Mouse (Mus musculus): ENCODE results near the gene Wdr81.
A peak's percentile ranks its signal among the peaks of the same experiment; 100 is the strongest.

The Wdr81 gene

GRCm38 (mm10) chr11:75453991-75454930, at the start of gene Wdr81:
TSS of gene Wdr81 (minus strand) at chr11:75454717.
- peak; percentile 93 for DNase-seq (ENCODE audit: low read depth, low spot score)

GRCm38 (mm10) chr11:75498126-75498525, 43.6 kb upstream of the Wdr81 start:
- DNase-seq (ENCODE audit: low read depth, low spot score): no peak

- DNase-seq (ENCODE audit: low read depth, low spot score): no peak
These were observed 40.0 kb upstream of the Wdr81 start for GRCm38 (mm10) chr11:75494296-75495049.

GRCm38 (mm10) chr11:75487496-75487895, 33.0 kb upstream of the Wdr81 start:
- no peak for DNase-seq (ENCODE audit: low read depth, low spot score)

- DNase-seq (ENCODE audit: low read depth, low spot score): peak; percentile 97
These were observed 32.2 kb upstream of the Wdr81 start, which contains the start of gene Prpf8 for GRCm38 (mm10) chr11:75486601-75487285. TSS of gene Prpf8 (plus strand) at chr11:75486816.

GRCm38 (mm10) chr11:75486192-75486591, 31.7 kb upstream of the Wdr81 start:
- DNase-seq (ENCODE audit: low read depth, low spot score): no peak

GRCm38 (mm10) chr11:75473376-75473775, 18.9 kb upstream of the Wdr81 start:
- no peak for DNase-seq (ENCODE audit: low read depth, low spot score)

GRCm38 (mm10) chr11:75472469-75473081, 18.1 kb upstream of the Wdr81 start:
- no peak for DNase-seq (ENCODE audit: low read depth, low spot score)

GRCm38 (mm10) chr11:75470675-75471074, 16.2 kb upstream of the Wdr81 start:
- no peak for DNase-seq (ENCODE audit: low read depth, low spot score)

- no peak for DNase-seq (ENCODE audit: low read depth, low spot score)
These were observed 14.7 kb upstream of the Wdr81 start for GRCm38 (mm10) chr11:75469261-75469660.

GRCm38 (mm10) chr11:75468410-75468809, 13.9 kb upstream of the Wdr81 start:
- no peak for DNase-seq (ENCODE audit: low read depth, low spot score)

- DNase-seq (ENCODE audit: low read depth, low spot score): peak; percentile 49
These were observed 13.1 kb upstream of the Wdr81 start for GRCm38 (mm10) chr11:75467512-75468215.

- no peak for DNase-seq (ENCODE audit: low read depth, low spot score)
These were observed 12.4 kb upstream of the Wdr81 start for GRCm38 (mm10) chr11:75466731-75467505.

- no peak for DNase-seq (ENCODE audit: low read depth, low spot score)
These were observed 10.5 kb upstream of the Wdr81 start for GRCm38 (mm10) chr11:75465051-75465450.

GRCm38 (mm10) chr11:75464417-75464816, 9.9 kb upstream of the Wdr81 start:
- no peak for DNase-seq (ENCODE audit: low read depth, low spot score)

GRCm38 (mm10) chr11:75463624-75464023, 9.1 kb upstream of the Wdr81 start:
- DNase-seq (ENCODE audit: low read depth, low spot score): no peak

GRCm38 (mm10) chr11:75462865-75463336, 8.4 kb upstream of the Wdr81 start:
- peak; percentile 94 for DNase-seq (ENCODE audit: low read depth, low spot score)

- DNase-seq (ENCODE audit: low read depth, low spot score): peak; percentile 17
These were observed 7.8 kb upstream of the Wdr81 start for GRCm38 (mm10) chr11:75462253-75462783.

- no peak for DNase-seq (ENCODE audit: low read depth, low spot score)
These were observed 7.3 kb upstream of the Wdr81 start for GRCm38 (mm10) chr11:75461743-75462252.

All from mesoderm, embryonic 11.5 days (tissue).